Mouse (Mus musculus): ENCODE measurements around the gene 1700025G04Rik. TPM values are rescaled to one million over a fixed set of nuclear protein-coding genes. Genes with fewer than 3 reads are reported as not detected.

Gene 1700025G04Rik
- total RNA-seq, 2 experiments from 2014 or later: 70.0 to 76.7 TPM

DNA sequence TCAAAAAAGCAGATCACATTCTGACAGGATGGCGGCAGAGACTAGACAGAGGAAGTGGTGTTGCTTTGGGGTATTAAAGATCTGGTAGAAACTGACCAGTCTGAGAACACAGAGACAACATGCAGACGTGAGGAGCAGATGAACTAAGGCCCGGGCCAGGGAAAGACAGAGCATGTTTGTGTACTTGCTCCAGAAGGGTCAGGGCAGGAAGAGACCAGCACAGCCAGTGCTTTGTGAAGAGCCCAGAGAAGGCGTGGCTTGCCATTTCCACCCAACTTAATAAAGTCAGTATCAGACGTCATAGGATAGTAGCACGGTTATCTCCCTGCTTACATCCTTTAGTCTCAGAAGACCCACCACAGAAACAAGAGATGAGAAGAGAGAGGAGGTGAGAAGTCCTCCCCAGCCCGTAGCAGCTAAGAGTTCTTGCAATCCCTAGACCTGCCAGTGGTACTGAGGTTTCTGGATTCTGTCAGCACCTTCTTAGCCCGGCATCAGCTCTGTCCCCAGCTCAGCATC lies 81.4 kb downstream of the 1700025G04Rik start:
- intact Hi-C loops (cut with DNase I): loop anchor here (10.0 kb wide), 1 partner anchor 76 kb away; no protein-coding TSS in a partner anchor
- DNase-seq (ENCODE audit: low spot score in 2 of 2): peak in 1 of 2 experiments; percentile 43

DNA sequence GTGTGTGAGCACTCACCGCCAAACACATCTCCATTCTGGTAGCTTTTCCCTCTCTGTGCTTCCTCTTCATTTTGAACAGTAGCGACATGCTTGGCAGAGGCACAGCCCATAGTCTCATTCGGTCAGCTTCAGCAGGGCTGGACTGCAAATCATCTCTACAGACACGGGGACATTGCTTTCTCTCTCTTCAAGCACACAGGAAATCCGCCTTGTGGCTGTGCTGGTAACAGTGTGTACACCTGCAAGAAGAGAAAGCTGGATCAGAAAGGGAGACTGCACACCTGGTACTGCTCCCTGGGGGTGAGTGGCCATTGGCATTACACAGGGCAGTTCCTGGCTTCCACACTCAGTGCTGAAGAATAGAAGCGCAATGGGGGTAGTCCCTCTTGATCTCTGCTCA lies 83.4 kb downstream of the 1700025G04Rik start:
- intact Hi-C loops (cut with DNase I): loop anchor here (10.0 kb wide), 1 partner anchor 78 kb away; no protein-coding TSS in a partner anchor
- DNase-seq (ENCODE audit: low spot score in 2 of 2): no peak

DNA sequence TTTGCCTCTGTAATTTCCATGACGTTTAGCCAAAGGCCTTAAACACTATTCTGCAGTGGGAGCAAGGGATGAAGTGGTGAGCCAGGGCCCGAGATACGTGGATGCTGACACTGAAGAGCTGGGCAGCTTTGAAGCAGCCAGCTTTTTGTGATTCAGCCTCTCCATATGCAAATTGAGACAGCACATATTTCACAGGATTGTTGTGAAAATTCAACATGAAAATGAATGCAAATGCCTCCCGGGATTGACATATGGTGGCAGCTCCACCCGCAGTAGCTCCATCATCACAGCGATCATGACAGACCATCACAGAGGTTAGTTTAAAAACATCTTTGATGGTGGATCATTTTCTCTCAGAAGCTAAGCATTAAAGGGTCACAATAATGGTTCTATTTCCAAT lies 85.4 kb downstream of the 1700025G04Rik start:
- intact Hi-C loops (cut with DNase I): loop anchor here (10.0 kb wide), 1 partner anchor 80 kb away; no protein-coding TSS in a partner anchor
- DNase-seq (ENCODE audit: low spot score in 2 of 2): peak in 1 of 2 experiments; percentile 19

DNA sequence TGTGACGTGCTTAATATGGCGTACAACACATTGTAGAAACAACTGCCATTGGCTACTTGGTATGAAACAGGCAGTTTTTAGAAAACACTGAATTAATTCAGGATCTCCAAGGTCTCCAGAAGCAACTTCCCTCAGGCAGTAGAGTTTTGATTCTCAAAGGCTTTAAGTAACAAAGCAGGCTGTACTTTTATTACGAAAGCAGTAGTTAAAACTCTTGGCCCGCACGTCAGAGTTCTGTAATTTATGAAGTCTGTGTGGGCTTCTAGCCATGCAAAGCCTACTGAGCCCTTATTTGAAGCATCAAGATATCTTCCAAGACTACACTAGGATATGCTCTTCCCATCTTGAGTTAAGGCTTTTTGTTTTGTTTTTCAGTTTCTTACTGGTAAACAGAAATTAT lies 89.5 kb downstream of the 1700025G04Rik start:
- intact Hi-C loops (cut with DNase I): loop anchor here (10.0 kb wide), 1 partner anchor 84 kb away; no protein-coding TSS in a partner anchor
- DNase-seq (ENCODE audit: low spot score in 2 of 2): no peak

DNA sequence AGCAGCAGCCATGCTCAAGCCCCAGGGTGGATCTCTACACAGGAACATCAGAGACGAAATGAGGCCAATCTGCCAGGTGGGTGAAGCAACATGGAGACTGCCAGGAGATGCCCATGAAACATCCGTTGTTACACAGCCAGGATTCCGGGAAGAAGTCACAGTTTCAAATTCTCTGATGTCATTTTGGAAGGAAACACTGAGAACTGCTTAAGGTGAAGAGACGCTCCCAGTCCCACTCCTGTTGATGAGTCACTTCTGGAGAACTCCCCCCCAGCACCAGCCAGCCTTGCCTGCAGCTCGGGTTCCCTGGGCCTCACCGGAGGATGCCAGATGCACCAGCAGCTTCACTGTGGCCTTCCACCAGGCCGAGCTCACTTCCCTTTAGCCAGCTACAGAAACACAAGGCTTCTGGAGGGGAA lies 90.5 kb downstream of the 1700025G04Rik start:
- DNase-seq (ENCODE audit: low spot score in 2 of 2): peak; percentile 24 to 52
- intact Hi-C loops (cut with DNase I): no loop called here

DNA sequence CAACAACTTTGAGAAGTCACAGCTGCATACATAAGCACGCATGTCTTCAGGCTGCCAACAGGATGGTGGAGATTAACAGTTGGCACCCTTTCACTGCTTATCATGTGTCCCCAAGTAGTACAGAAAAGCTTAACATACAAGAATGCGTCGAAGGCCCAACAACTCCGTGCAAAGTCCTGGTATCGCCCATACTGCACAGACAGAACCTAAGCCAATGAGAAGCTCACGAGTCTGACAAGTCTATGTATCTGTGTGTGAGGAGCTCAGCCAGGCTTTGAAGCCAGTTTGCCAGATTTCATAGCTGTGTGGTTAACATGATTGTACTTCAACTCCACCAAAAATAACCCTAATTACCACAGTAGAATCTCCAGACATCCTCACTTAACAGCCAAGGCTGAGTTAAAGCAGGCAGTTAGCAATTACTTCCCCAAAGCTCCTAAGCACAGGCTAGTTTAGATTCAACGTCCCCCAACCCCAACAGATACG lies 91.2 kb downstream of the 1700025G04Rik start:
- intact Hi-C loops (cut with DNase I): no loop called here
- DNase-seq (ENCODE audit: low spot score in 2 of 2): peak in 1 of 2 experiments; percentile 30

DNA sequence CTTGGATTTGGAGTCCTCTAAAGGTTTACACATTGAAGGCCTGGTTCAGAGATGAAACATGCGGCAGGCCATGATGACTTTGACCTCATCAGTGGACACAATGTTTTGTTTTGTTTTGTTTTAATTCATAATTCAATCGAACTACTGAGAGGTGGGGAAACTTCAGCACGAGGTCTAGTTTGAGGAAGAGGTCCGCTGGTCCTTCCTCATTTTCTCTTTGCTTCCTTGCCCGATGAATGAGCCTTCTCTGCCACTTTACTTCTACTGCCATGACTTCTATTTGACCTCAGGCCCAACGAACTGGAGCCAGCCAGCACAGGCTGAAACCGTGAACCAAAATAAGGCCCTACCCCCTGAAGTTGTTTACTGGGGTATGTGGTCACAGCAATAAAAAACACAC lies 92.3 kb downstream of the 1700025G04Rik start:
- intact Hi-C loops (cut with DNase I): no loop called here

DNA sequence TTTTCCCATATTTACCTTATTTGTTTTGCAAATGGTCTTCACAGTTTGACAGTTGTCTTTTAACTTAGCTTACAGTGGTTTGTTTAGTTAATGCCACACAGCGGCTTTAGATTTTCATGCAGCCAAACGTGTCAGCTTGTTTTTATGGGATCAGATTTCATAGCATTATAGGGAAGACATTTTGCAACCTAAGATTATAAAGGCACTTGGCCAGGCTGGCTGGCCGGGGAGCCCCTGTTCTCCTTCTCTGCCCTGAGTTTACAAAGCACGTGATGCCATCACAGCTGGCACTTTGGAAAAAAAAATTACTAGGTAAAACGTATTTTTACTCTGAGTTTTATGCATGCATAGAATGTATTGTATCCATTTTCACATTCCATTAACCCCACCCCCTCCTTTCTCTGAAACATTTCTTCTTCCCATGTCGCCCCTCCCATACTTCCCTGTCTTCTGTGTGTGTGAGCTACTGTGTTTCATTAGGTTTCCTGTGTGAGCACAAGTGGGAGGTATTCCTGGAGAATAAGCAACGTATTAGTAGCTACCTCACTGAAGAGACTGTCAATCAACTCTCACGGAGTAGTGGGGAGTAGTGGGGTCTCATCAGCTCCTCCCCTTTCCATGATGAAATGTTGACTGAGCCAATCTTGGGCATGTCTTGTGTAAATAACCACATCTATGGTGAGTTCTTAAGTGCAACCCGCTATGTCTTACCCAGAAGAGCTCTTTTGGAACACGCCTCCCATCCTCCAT lies 93.8 kb downstream of the 1700025G04Rik start:
- DNase-seq (ENCODE audit: low spot score in 2 of 2): no peak
- intact Hi-C loops (cut with DNase I): no loop called here

More for the DNA sequence above, 92.3 kb downstream of the 1700025G04Rik start:
- no peak for DNase-seq (ENCODE audit: low spot score in 2 of 2)

DNA sequence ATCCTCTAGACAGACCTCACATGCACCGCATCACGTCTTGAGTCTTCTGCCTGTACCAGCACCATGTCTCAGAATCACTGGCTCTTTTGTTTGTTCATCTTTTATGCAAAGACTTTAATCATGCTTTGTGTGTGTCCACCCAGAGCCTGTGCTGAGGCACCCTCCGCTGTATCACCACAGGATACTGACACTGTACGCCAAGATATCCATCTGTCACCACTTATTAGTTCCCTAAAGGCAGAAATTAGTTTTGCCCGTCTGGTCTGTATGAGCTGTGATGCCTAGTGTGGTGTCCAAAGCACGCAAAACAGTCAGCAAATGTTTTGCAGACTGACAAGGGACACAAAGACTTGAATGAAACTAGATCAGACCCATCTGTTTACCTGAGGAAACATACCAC lies 95.7 kb downstream of the 1700025G04Rik start:
- intact Hi-C loops (cut with DNase I): no loop called here
- no peak for DNase-seq (ENCODE audit: low spot score in 2 of 2)

DNA sequence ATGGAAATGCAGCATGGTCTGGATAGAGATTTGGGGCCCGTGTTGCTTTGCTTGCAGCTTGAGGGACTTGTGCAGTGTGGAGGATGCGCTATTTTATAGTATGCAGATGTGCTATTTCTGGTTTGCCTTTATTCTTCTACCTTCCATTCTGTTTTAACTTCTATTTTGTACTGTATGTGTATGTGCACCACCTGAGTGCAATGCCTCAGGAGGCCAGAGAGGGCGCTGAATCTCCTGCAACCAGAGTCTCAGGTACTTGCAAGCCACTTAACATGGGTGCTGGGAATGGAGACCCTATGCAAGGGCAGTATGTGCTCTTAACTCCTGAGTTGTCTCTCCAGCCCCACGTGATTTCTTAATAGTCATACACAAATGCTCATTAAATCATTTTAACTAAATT lies 98.4 kb downstream of the 1700025G04Rik start:
- intact Hi-C loops (cut with DNase I): no loop called here

DNA sequence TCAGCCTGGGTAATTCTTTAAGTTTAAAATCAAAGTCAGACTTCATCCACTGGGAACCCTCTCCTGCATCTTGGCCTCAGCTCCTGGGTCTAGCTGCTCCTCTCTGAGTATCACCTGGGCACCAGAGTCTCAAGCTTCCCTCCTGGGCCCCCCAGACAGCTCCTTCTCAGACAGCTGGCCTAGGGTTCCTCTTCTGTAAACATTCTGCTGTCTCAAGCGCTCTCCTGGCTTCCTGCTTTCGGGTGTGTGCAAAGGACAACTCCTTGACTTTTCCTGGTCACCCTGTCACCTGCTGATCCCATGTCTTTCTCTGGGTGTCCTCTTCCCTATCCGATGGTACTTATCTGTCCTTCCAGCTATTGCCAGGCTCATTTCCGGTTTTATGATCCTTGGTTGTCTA lies 99.3 kb downstream of the 1700025G04Rik start:
- intact Hi-C loops (cut with DNase I): no loop called here
- DNase-seq (ENCODE audit: low spot score in 2 of 2): no peak

More for the DNA sequence above, 98.4 kb downstream of the 1700025G04Rik start:
- DNase-seq (ENCODE audit: low spot score in 2 of 2): no peak

DNA sequence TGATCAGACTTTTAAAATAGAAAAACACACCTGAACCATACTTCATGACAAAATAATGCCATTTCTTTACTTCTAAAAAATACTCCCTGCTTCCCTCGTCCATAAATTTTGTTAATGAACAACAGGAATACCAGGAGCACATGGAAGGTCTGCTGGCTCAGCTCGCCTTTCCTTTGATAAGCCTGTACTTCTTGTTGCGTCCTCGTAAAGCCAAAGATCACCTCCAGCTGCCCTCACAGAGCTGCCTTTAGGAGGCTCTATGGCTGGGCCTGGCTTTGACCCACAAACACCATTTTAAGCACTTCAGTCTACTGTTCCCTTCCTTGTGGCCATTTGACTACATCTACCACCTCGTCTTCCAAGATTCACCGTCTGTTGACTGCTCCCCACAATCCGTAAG lies 101.2 kb downstream of the 1700025G04Rik start:
- DNase-seq (ENCODE audit: low spot score in 2 of 2): no peak
- intact Hi-C loops (cut with DNase I): no loop called here

DNA sequence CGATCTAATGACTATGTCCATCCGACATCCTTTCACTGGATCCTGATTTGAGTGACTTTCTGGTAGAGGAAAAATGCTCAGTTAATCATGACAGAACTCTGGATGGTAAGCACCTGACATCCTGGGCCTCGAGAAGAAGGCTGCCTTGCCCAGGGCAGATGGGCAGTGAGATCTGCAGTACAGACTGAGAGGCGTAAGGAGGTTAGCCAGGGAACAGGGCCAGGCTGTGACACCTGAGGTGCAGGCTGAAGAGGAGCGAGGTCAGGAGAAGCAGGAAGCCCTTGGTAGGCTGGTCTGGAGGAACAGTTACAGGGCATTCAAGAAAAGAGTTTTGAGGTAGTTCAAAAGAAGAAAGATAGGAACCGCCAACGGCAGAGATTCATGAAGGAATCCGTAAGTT lies 101.9 kb downstream of the 1700025G04Rik start:
- intact Hi-C loops (cut with DNase I): no loop called here
- DNase-seq (ENCODE audit: low spot score in 2 of 2): no peak

DNA sequence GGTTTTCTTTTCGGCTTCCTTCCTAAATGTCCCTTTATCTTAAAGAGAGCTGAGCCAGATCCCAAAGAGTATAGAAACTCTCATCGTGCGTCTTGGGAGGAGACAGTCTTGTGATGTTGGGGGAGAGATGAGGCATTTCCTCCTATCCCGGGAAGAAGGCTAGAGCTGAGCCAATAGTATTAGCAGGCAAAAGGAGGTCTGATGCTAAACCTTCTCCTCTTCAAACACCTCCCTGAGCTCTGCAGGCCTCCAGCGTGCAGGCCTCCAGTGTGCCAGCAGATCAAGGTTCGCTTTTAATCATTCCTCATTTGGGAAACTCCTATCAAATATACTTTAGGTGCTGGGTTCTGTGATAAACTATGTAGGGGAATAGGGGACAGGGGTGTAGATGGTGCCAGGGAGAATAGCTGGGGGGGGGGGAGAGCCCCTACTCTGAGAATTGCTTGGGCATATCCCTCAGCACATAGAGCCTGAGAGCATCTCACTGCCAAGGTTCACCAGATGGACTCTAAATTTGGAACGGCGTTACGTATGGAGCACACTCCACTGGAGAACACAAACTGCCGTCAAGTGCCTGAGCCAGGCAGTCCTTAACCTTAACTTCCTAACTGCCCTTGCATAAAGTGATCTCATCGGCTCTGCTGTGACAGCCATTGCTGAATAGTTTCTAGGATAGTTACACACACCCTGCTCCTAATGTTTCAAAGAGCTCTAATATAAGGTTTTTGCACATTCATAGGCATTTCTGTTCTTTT lies 103.7 kb downstream of the 1700025G04Rik start:
- peak in 1 of 2 experiments; percentile 36 for DNase-seq (ENCODE audit: low spot score in 2 of 2)
- intact Hi-C loops (cut with DNase I): no loop called here

DNA sequence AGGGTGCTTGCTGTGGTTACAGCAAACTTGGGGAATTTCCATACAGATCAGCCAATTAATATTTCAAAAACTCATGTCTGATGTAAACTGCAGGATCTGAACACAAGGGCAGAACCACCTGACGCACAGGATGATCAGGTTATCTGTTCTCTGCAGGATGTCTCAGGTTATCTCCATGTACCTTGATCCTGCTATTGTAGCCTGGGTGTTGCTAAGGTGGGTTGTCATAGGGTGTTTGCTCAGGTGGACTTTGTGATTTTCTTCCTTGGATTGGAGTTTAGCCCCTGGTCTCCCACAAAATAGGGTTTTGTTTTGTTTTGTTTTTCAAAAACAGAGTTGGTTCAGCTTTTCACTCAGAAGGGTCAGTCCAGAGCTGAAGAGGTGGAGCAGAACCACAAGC lies 104.9 kb downstream of the 1700025G04Rik start:
- intact Hi-C loops (cut with DNase I): no loop called here
- no peak for DNase-seq (ENCODE audit: low spot score in 2 of 2)

DNA sequence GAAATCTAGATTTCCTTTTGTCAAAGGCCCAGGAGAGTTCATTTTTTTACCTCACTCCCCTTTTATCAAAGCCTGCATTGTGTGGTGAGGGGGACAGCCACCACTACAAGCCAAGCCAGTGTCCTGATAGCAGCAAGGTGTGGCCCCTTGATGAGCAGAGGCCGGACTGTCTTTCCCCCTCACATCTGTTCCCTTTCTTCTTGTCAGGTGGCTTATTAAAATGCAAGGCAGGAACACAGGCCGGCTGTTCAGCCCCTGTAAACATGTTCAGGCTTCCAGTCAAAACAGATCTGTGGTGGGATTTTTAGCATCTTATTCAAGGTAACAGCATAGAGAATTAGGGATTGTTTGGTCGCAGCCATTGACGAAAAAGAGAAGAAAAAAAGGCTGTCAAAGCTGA lies 105.9 kb downstream of the 1700025G04Rik start:
- no peak for DNase-seq (ENCODE audit: low spot score in 2 of 2)
- intact Hi-C loops (cut with DNase I): loop anchor here (5.0 kb wide), 1 partner anchor 103 kb away; no protein-coding TSS in a partner anchor

DNA sequence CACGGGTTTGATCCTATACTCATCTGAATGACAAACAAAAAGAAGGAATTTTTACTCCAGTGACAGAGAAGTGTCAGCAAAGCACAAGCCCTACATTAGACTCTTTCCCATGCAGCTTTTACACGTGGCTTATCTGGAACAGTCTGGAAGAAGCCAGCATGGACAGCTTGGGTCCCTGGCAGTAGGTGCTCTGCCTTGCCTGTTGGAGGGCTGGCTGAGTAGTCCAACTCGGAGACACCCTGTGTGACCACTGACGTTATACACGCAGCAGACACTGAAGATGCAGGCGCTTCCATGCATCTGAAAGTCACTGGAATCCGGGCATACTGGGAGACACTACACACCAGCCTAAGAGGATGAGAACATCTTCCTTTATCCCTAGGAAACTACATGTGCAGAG lies 109.4 kb downstream of the 1700025G04Rik start:
- intact Hi-C loops (cut with DNase I): loop anchor here (5.0 kb wide), 1 partner anchor 107 kb away; no protein-coding TSS in a partner anchor
- DNase-seq (ENCODE audit: low spot score in 2 of 2): no peak

DNA sequence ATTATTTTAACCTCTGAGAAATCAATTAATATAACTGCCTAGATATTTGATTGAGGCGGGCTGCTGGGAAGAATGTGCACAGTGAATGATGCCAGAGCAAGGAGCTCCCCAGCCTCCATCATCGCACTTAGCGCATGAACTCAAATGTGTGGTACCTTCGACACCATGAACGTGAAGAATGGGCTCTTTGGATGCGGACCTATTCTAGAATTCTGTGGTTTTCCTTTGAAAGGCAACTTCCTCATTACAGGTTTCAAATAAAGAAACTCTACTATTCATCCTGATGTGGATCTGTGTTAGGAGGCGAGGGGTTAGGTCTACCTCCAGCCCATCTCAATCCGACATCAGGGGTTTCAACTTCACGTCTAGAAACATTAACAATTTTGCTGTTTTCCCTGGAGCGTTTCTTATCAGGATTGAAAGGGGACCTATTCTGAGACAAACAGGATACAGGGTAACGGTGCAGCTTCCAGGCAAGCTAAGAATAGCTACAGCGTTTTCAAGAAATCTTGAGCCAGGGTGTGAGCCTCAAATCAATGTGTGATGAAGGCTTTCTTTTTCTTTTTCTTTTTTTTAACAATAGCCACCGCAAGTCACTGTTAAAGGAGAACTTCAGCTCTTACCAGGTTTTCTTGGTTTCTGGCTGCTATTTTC lies 110.0 kb downstream of the 1700025G04Rik start:
- no peak for DNase-seq (ENCODE audit: low spot score in 2 of 2)
- intact Hi-C loops (cut with DNase I): loop anchor here (5.0 kb wide), 1 partner anchor 107 kb away; no protein-coding TSS in a partner anchor

DNA sequence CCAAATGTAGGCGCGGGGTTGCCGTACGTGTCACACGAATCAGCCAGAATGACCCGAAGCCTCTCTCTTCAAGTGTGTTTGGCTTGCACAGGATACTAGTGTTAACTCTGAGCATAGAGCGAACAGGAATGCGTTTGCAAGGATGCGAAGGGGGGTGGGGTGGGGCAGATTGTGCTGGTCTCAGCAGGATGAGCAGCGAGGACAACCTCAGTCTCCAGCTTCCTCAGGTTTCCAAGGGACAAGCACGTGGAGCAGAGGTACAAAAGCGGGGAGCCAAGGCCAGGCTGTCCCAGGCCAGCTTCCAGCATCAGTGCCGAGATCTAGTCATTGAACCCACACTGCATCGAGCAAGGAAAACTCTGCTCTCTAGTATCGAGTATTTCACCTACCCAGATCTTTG lies 111.2 kb downstream of the 1700025G04Rik start:
- intact Hi-C loops (cut with DNase I): no loop called here
- DNase-seq (ENCODE audit: low spot score in 2 of 2): no peak
